Mouse (Mus musculus) layer of hippocampus, postnatal 36 days (tissue): ENCODE results near the gene Serac1. TPM values are rescaled to one million over a fixed set of nuclear protein-coding genes. Genes with fewer than 3 reads are reported as not detected.

Experiments
- DNase-seq, 2 experiments: peaks; one replicate each; pipeline ENCODE4 v3.0.0; 2022
- total RNA-seq, 2 experiments: library from RNA; stranded (reverse); gene quantifications; 2 replicates each; pipeline ENCODE4 v1.2.3; 2021

Gene Serac1
- 10 to 100 TPM; 16.0 to 18.2 TPM for total RNA-seq

GRCm38 (mm10) chr17:6079287-6080122, at the start of gene Serac1, which contains the start of gene Gtf2h5:
TSS of gene Serac1 (minus strand) at chr17:6079741.
TSS of gene Gtf2h5 (plus strand) at chr17:6079786.
- DNase-seq = peak; percentile 98

- no peak for DNase-seq
Observed at GRCm38 (mm10) chr17:6128039-6128438, 48.5 kb upstream of the Serac1 start.

- DNase-seq = no peak
Observed at GRCm38 (mm10) chr17:6125441-6125840, 45.9 kb upstream of the Serac1 start.

- DNase-seq = no peak
Observed at GRCm38 (mm10) chr17:6123776-6124175, 44.2 kb upstream of the Serac1 start.

- no peak for DNase-seq
Observed at GRCm38 (mm10) chr17:6118861-6119260, 39.3 kb upstream of the Serac1 start.

GRCm38 (mm10) chr17:6117917-6118316, 38.4 kb upstream of the Serac1 start:
- no peak for DNase-seq

GRCm38 (mm10) chr17:6117148-6117725, 37.7 kb upstream of the Serac1 start:
- no peak for DNase-seq

GRCm38 (mm10) chr17:6115085-6115484, 35.5 kb upstream of the Serac1 start:
- no peak for DNase-seq

GRCm38 (mm10) chr17:6113653-6114052, 34.1 kb upstream of the Serac1 start:
- no peak for DNase-seq

- DNase-seq = no peak
Observed at GRCm38 (mm10) chr17:6110956-6111355, 31.4 kb upstream of the Serac1 start.

- no peak for DNase-seq
Observed at GRCm38 (mm10) chr17:6108175-6108574, 28.6 kb upstream of the Serac1 start.

GRCm38 (mm10) chr17:6107015-6107601, 27.6 kb upstream of the Serac1 start:
- DNase-seq = peak; percentile 40 to 54

GRCm38 (mm10) chr17:6106361-6107014, 26.9 kb upstream of the Serac1 start, which contains the start of gene Tulp4:
TSS of gene Tulp4 (plus strand) at chr17:6106437.
- DNase-seq = peak; percentile 83 to 84

- no peak for DNase-seq
Observed at GRCm38 (mm10) chr17:6103566-6103965, 24.0 kb upstream of the Serac1 start.

- DNase-seq = no peak
Observed at GRCm38 (mm10) chr17:6102287-6102686, 22.7 kb upstream of the Serac1 start.

GRCm38 (mm10) chr17:6097884-6098283, 18.3 kb upstream of the Serac1 start:
- peak; percentile 28 to 31 for DNase-seq

- no peak for DNase-seq
Observed at GRCm38 (mm10) chr17:6095579-6095978, 16.0 kb upstream of the Serac1 start.

GRCm38 (mm10) chr17:6091604-6092003, 12.1 kb upstream of the Serac1 start:
- DNase-seq = no peak

GRCm38 (mm10) chr17:6083323-6083890, 3.9 kb upstream of the Serac1 start:
- DNase-seq = peak in 1 of 2 experiments; percentile 34

GRCm38 (mm10) chr17:6073405-6073804, 6.1 kb downstream of the Serac1 start:
- no peak for DNase-seq

GRCm38 (mm10) chr17:6069866-6070265, 9.7 kb downstream of the Serac1 start:
- no peak for DNase-seq

GRCm38 (mm10) chr17:6067613-6068012, 11.9 kb downstream of the Serac1 start:
- DNase-seq = no peak
